Mouse (Mus musculus) urinary bladder, postnatal 25 days (tissue): ENCODE measurements at regions not wholly inside any gene's neighbourhood (a gene's known extent, or its start where the extent isn't known, plus 50 kb on each side); places are given as distances from the start of the nearest gene placed in this dataset.
"Not testable (repeated sequence)": the region's sequence is repeated elsewhere in the genome, so short reads cannot be mapped to it uniquely, and the experiment has no call there.

Experiments
- DNase-seq: peaks from one replicate; pipeline ENCODE4 v3.0.0; 2022; ENCODE audit warnings: low spot score

DNA sequence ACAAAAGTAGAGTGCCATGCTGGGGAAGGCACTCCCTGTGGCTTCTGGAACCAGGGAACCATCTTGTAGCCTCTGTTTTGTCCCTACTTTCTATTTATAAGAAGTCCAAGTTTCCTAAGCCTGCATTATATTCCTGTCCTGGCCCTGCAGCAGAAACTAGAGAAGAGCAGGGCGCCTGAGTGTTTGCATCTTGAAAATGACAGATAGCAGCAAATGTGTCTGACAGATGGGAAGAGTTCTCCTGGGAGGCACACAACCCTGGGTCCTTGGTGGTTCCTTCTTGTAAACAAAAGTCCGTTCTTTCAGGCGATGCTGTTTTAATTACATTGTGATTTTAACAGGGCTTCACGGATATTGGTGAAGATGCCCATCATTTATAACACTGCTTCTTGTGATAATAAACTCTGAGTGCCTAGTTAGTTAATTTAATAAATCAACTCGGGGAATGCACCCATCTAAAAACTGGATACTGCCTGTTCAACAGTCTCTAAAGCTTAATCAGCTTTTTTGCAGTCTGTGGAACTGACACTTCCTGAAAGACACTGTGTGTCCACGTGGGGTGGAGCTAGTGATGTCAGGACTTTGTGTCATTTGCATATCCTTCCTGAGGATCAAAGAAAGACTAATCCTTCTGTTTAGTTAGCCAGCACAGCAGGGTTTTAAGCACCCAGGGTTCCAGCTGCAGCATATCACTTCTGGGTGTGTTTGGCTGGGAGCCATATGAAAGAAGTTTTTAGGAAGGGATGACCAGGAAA, 188.3 kb upstream of the Ccdc54 start:
- no peak for DNase-seq

DNA sequence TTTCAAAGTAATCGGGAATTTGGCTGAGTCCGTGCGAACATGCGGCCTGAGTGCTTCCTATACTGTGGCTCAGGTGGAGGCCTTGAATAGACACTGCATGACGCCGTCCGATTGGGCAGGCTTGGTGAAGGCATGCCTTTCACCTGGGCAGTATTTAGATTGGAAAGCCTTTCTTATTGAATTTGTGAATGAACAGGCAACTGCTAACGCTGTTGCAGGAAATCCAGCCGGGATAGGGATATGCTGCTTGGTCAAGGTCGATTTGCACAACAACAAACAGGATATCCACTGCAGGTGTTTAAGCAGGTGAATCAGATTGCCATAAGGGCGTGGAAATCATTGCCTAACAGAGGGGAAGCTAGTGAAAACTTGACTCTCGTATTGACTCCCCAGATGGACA, 183.7 kb upstream of the Ccdc54 start:
- DNase-seq, result not testable (repeated sequence)

DNA sequence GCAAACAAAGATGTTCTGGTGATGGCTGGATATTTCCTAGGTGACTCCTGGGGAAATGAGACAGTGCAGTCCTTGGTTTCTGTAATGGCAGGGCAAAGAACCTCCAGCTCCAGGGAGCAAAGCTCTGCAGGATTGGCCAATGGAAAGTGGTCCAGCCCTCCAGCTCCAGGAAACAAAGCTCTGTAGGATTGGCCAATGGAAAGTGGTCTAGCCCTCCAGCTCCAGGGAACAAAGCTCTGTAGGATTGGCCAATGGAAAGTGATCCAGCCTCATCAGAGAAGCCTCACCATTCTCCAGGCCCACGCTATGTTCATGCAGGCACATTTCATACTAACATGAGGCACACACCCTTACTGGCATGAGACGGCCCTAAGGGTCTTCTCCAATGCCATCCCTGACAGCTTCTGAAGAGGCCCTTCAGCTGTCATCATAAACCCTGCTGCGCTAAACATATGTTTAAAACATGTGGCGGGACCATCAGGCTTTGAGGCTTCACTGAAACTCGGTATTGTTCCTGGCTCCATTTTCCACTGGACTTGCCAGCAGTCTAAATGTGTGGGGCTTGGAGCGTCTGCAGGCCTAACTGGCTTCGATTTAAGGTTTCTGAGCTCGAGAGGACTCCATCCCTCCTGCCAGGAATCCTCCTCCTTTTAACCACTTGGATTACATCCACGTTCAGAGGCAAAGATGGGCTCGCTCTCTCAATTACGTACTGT, 175.3 kb upstream of the Ccdc54 start:
- DNase-seq, result no peak

DNA sequence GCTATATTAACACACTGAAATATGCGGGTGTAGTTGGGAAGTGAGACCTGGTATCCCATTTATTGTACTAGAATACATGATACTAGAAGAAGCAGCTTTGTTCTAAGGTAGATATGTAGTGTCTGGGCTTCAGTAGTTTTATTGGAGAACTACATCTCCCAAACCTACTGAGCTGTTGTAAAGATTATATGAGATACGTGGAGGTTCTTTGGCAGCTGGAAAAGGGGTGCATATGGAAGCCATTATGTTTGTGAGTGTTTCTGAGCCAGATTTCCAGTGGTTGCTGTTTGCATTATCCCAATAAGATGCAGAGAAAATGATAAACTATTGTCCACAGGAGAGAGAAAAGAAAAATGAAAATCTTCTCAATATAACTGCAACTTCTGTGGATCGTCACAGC, 171.1 kb upstream of the Ccdc54 start:
- no peak for DNase-seq

DNA sequence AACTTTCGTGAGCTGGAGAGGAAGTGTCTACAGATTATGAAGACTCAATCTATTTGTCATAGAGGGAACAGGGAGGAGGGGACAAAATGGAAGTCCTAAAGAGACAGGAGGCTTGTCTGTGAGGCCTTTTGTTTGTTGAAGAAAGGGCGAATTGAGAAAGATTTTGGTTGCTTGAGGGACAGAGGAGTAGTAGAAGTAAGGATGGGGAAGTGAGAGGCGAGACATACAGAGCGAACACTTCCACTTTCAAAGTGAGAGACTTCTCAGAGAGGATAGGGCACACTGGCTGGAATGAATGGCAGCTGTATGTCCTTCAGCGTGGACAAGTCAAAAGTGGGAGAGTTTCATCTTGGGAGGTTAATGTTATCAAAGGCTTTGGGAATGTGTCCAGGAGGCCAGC, 169.0 kb upstream of the Ccdc54 start:
- DNase-seq, result no peak

DNA sequence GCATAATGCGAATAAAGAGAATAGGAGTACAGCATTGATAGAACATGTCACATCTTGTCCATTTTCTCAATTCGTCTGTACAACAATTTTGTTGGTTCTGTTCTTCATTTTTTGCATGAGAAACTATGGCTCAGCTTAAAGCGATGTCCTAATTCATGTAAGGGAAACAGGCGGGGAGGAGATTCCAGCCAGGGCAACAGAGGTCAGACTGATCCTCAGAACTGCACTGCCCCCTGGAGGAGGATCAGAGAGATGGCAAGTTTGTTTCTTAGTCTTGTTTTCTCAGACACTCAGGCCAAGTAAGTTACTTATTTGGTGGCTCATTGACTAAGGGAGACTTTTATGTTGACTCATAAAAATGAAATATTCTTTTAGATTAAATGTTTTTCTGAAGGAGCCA, 165.7 kb upstream of the Ccdc54 start:
- peak; percentile 19 for DNase-seq

DNA sequence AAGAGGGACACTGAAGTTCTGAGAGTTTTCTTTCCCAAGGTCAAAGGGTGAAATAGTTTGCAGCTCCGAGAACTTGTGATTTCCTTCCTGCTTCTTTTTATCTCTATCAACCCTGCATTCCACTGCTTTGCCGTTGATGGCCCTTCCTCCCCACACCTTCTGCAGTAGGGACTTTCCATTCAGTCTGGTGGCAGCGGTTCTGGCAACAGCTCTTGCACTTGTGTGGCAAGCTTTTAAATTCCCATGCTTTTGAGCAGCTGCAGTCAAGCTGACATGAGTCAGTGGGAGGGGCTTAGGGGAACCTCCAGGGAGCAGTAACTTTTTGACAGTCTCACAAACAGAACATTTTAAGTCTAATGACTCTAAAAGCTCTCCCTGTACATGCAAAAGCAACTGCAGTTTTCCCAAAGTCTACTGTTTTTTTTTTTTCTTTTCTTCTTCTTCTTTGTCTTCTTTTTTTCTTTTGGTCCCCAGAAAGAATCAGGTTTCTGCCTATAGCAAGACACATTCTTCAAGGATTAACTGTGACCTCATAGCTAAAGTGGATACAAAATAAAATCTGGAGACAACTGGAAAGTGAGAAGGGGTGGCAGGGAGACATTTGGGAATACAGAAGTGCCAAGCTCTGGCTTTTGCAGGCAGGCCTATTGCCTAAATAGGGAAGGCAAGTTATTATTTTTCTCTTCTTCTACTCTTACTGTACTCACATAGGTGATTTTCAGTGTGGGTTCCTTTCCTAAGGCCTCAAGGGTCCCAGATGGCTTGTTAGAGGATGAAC, 162.8 kb upstream of the Ccdc54 start:
- DNase-seq, result no peak

DNA sequence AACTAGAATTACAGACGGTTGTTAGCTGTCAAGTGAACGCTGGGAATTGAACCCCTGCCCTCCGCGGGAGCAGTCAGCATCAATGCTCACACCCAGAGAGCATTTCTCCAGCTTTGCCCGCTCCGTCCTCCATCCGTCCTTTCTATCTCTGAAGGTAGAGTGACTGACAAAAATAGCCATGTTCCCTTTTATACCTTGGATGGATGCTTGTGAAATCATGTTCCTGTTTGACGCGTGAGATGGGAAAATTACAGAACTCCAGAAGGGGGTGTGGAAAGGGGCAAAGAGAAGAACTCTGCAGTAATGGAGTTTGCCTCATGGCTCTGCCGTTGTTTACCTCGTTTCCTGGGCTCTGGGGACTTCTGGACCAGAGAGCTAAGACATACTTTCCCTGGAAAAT, 162.1 kb upstream of the Ccdc54 start:
- no peak for DNase-seq

DNA sequence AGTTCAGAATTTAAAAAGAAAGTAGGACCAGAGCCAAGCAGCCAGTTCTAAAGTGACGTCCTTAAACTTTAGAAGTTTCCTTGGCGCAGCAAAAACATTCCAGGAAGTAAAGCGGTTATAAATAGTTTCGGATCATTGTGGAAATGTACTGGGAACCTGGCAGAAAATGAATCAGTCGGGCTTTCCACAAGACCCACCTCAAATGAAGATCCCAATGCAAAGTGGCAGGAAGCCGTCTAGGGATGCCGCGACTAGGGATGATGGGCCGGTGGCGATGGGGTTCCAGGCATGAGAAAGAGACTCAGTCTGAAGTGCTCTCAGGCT, 161.3 kb upstream of the Ccdc54 start:
- no peak for DNase-seq

DNA sequence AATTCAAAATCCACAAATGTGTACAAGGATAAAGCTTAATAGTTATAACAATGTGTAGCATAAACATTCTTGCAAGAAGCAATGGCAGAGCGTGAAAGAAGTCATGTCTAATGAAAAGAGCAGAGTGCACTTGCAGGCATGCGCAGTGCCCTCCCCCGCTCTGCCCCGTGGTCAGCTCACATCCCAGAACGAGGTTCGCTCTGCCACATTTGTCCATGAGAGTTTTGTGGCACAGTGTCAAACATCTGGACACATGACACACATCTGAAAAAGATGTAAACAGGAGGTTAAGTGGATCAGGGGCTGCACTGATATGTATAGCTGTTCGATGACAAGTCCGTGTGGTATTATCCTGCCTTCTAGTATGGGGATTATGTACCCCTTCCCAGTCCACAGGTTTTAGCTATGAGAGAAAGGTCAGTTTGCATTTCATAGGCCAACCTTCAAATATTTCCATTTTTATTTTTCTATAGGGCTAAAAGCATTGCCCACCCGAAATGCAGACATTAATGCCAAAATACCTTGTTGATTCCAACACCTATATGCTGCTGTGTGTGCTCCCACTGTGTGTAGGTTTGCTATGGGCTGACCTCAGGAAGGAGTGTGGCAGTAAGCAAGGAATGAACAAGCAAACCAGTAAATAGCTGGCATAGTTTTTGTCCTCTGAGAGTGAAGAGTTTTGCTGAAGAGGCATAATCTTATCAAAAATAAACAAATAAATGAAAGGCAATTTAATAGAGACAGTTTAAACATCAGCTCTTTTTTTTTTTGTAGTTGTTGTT, 160.7 kb upstream of the Ccdc54 start:
- no peak for DNase-seq

DNA sequence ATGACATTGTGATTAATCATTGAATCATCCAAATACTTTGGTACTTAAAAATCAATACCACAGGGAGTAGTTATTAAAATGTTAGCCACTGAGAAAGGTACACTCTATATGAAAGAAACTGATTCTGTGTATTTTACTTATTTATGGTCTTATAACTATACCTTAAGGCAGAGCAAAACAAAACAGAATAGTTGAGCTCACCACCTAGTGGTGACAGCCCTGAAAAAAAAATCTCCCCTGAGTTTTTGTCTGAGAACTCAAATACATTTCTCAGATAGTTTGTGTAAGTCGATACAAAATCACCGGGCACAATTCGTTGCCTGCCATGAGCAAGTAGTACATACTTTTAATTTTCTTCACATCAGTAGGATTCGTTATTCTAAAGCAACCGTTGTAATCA, 156.7 kb upstream of the Ccdc54 start:
- DNase-seq, result no peak

DNA sequence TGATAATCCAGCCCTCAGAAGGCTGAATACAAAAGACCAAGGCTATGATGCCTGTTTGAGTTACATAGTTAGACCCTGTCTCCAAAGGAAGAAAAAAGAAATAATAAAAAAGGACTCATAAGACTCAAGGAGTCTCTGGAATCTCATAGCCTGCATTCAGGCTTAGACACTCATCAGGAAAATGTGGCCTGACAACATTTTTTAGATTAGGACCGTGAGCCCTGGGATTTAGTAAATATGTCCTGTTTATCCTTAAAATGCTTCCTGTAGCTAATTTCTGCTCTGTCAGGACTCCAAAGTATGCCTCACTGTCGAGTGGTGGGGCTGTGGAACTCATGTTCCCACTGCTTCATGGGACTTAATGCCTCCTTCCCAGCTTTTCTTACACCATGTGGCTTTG, 154.8 kb upstream of the Ccdc54 start:
- DNase-seq, result no peak

DNA sequence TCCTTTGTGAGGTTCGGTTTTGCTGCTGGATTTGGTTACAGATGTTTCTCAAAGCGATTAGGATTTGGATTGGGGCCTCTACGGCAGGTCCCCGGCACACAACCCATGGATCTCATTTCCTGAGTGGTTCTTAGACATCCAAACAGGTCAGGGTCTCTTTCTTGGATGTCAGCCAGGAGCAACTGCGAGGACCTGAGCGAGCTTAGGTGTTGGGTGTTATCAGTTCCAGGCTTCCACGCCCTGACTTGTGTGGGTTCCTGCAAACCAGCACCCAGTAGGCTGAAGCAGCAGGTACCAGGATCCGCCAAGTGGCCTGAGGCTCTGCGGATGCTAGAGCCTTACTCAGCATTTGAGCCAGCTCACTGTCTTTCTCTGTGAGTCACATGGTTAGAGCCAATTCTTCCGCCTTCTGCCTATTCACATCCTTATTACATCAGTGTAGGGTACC, 146.5 kb upstream of the Ccdc54 start:
- DNase-seq, result no peak

DNA sequence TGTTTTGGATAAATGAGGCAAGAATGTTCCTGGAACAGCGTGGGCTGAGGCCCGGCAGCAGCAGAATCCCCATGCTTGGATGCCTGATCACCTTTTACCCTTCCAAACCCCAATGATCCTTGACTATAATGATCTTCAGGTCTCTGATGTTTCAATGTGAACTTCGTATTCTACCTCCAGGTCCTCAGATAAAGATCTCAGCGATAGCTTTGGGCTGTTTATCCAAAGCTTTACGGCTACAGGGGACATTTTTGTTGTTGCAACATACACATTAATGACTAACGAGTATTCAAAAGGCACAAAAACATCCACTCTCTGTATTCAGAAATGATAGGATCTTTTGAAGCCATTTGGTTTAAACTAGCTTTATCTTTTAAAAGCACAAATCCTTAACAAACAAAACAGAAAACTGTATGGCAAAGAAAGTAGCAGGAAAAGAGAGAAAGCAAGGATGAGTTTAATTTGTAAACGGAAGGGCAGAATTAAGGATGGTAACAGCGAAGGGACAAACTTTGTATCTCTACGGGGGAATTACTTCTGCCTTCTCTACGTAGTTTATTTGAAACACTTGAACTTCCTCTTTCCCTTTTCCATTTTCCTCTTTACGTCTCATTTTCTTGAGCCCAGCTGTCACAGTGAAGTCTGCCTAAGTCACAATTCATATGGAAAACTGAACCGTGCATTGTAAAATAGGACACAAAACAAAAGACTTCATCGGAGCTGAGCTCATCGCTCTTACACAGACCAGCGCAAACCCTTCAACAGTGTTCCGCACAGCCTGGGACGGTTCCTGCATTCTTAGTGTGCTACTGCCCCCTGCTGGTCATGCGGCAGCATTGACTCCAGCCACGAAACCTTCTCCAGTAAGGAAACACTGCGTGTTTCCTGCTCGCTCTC, 145.4 kb upstream of the Ccdc54 start:
- peak; percentile 94 for DNase-seq

DNA sequence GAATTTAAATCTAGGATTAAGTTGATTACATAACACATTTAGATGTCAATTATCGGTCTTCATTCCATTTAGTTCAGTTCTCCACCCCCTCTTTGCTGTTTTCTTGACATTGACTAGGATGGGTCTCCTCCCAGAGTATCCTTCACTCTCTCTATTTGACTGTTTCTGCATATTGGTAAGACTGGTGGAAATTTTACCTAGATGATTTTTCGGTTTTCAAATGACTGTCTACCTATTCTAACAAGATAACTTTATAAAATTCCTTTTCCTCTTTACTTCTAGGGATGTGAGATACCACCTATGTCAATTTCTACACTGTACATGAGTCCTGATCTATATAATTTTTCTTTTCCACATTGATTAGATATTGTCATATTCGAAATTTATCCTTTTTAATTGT, 142.4 kb upstream of the Ccdc54 start:
- no peak for DNase-seq

DNA sequence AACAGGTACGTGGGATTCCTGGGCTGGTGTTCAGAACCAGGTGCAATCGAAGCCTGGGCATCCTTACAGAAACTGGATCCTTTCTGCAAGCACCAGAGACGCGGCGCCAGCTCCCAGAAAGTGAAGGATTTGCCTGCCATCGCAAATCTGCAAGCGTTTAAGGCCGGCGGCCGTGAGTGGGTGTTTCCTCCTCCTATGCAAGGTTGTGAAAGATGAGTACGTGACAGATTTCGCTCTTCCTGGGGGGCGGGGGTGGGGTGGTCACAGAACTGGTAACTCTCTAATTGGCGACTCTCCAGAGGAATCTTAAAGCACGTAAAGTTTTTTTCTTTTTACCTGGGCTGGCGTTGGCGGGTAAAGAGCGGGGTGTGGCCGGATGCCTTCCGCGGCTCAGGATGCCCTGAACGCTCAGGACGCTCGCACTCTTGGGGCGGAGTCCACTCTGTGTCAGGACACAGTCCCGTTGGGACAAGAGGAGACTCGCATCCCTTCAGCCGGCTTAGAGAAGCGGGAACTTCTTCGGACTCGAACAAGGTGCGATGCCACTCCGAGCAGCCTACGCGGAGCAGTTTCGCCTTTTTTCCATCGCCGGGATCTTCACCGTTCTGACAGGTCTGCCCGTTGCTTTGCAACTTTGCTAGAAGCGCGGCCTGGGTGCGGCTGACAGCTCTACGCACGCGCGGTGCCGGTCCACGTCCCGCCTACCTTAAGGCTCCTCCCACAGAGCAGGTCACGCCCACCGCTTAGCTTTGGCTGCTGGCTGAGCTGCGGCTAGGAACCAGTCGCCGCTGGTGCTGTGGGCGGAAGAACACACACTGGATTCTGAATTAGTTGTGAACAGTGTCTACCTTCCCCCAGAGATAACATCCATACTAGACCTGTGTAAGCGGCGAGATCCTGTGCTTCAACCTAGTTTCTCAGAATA, 141.4 kb upstream of the Ccdc54 start:
- peak; percentile 88 for DNase-seq

DNA sequence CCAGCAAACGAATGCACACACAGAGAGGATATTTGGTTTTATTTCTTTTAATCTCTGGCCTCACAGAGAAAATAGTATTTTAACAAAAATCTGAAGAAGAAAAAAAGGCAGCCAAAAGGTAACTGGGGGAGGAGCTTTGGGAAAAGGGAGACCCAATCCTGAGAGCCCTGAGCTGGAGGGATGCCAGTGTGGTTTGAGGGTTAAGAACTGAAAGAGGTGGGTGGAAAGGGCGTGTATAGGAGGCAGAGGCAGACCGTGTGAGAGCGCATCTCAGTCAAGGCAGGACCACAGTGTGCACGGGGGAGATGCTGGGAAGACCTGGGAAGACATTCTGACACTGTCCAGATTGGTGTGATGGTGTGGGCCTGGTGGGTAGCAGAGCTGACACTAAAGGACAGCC, 138.4 kb upstream of the Ccdc54 start:
- no peak for DNase-seq

DNA sequence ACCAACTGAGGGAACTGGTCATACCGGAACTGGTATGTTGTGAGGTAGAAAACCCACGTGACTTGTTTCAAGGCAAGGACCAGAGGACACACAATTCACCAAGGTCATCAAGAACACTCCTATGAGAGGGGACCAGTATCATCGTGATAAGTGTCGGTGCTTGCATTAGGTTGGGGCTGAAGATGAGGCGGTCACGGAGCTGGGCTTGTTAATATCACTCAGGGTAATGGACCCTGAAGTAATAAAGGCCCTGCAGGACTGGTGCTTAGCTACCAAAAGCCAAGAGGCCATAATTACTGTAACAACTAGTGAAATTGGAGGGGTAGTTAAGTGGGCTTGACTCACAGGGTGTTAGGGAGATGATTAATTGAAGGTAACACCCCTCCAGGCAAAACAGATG, 132.2 kb upstream of the Ccdc54 start:
- DNase-seq, result no peak

DNA sequence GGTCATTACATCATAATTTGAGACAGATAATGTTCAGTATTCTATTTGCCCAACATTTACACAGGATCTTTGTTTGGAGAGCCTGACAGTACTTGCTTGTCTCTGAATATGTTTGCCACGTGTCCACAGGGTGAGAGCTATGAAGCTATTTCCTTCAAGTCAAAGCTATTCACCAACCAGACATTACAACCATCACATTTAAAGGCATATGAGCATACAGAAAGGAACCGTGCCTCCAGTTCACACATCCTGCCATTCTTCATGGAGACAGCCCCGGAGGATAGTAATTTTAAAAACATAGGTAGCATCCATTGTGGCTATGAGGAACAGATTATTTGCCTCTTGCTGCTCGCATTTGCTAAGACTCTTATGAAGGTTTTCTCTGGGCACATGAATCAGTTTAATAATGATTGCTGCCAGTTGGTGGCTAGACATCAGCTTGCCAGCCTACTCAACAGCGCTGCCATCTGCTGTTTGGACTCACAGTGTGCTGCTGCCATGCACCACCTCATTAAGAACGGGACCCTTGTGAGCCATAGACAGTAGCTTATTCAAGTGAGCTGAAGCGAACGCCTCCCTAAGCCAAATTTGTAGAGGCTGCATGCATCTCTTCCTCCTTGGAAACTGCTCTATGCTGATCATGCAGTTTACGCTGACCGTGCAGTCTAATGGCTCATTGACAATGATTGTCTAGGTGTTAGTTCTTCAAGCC, 126.5 kb upstream of the Ccdc54 start:
- DNase-seq, result no peak

DNA sequence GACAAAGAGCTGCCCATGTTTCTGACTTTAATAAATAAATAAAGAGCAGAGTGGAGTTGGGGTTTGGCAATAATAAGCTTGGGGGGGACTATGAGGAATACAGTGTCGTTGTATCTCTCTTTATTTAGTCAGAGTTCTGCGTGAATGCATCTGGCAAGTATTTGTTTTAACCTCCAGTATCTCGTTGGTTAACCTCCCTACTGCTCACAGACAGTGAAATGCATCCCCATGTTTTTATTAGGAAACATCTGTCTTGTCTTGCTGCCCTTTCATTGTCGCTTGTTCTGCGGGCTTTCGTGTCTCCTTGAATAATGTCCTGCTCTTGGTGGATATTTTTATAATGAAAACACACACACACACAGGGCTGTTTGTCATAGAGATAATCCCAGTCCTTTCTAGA, 118.8 kb upstream of the Ccdc54 start:
- no peak for DNase-seq
